Mouse (Mus musculus) MEL (cell line): ENCODE measurements around the gene Aip. TPM values are rescaled to one million over a fixed set of nuclear protein-coding genes. Genes with fewer than 3 reads are reported as not detected.
A peak's percentile ranks its signal among the peaks of the same experiment; 100 is the strongest.

Source experiments
- DNase-seq: peaks from one replicate; pipeline ENCODE4 v3.0.0; 2011; ENCODE audit warnings: low read depth, low spot score
- H3K27ac ChIP-seq: 2 replicates; pipeline ENCODE4 v1.5.1; 2012; ENCODE audit warnings: low read depth, mild to moderate bottlenecking, control low read depth, low read length, moderate library complexity; ENCODE audit not compliant: control insufficient read depth
- H3K27me3 ChIP-seq, 2 experiments: fragments of 150-350 bp in 1 of 2; sonication (generic) in 1 of 2; 2 replicates each; pipeline ENCODE4 v1.6.1; 2012; ENCODE audit warnings: low read length in 2 of 2, mild to moderate bottlenecking in 2 of 2, improper control_type of control experiment in 1 of 2, moderate library complexity in 1 of 2; ENCODE audit not compliant: insufficient read depth in 2 of 2, control insufficient read depth in 1 of 2
- H3K36me3 ChIP-seq, 2 experiments: 2 replicates each; pipeline ENCODE4 v1.6.1; 2012 to 2014; ENCODE audit warnings: low read length in 2 of 2, improper control_type of control experiment in 1 of 2, inconsistent platforms in 1 of 2, mild to moderate bottlenecking in 1 of 2; ENCODE audit not compliant: insufficient read depth in 2 of 2, control insufficient read depth in 1 of 2
- H3K4me1 ChIP-seq, 2 experiments: fragments of 150-350 bp in 1 of 2; sonication (generic) in 1 of 2; 2 replicates each; pipeline ENCODE4 v1.6.1; 2012; ENCODE audit warnings: low read length in 2 of 2, improper control_type of control experiment in 1 of 2, mild to moderate bottlenecking in 1 of 2; ENCODE audit not compliant: insufficient read depth in 2 of 2, control insufficient read depth in 1 of 2
- H3K4me3 ChIP-seq, 2 experiments: fragments of 150-350 bp in 1 of 2; sonication (generic) in 1 of 2; 2 replicates each; pipeline ENCODE4 v1.5.1; 2012; ENCODE audit warnings: low read depth in 2 of 2, low read length in 2 of 2, mild to moderate bottlenecking in 2 of 2, moderate library complexity in 2 of 2, control low read depth in 1 of 2, improper control_type of control experiment in 1 of 2; ENCODE audit not compliant: control insufficient read depth in 1 of 2, insufficient read depth in 1 of 2
- H3K79me2 ChIP-seq: 2 replicates; pipeline ENCODE4 v1.6.1; 2012; ENCODE audit warnings: mild to moderate bottlenecking, low read length, moderate library complexity; ENCODE audit not compliant: control insufficient read depth, poor library complexity, insufficient read depth
- H3K9ac ChIP-seq: 2 replicates; pipeline ENCODE4 v1.6.1; 2012; ENCODE audit warnings: low read depth, mild to moderate bottlenecking, control low read depth, low read length, moderate library complexity; ENCODE audit not compliant: control insufficient read depth, poor library complexity, severe bottlenecking
- H3K9me3 ChIP-seq: fragments of 150-350 bp; sonication (generic); replicated peaks from 2 replicates; pipeline ENCODE4 v1.6.1; 2012; ENCODE audit warnings: mild to moderate bottlenecking, low read length, improper control_type of control experiment, moderate library complexity; ENCODE audit not compliant: insufficient read depth
- BHLHE40 ChIP-seq: IDR thresholded peaks from 2 replicates; pipeline ENCODE4 v1.6.1; 2012; ENCODE audit warnings: low read depth, mild to moderate bottlenecking, inconsistent platforms, low read length, improper control_type of control experiment, borderline replicate concordance
- CHD1 ChIP-seq: IDR thresholded peaks from 2 replicates; pipeline ENCODE4 v1.6.1; 2012; ENCODE audit warnings: low read depth, mild to moderate bottlenecking, inconsistent platforms, low read length, improper control_type of control experiment
- CHD2 ChIP-seq: IDR thresholded peaks from 2 replicates; pipeline ENCODE4 v1.6.1; 2011; ENCODE audit warnings: low read length, improper control_type of control experiment
- E2F4 ChIP-seq: IDR thresholded peaks from 2 replicates; pipeline ENCODE4 v1.6.1; 2011; ENCODE audit warnings: low read depth, low read length, improper control_type of control experiment, borderline replicate concordance
- EP300 ChIP-seq, 2 experiments: IDR thresholded peaks; 2 replicates each; pipeline ENCODE4 v1.6.1; 2011; ENCODE audit warnings: improper control_type of control experiment in 2 of 2, low read length in 2 of 2, low read depth in 1 of 2, mild to moderate bottlenecking in 1 of 2
- ETS1 ChIP-seq: IDR thresholded peaks from 2 replicates; pipeline ENCODE4 v1.6.1; 2012; ENCODE audit warnings: low read depth, mild to moderate bottlenecking, inconsistent platforms, low read length, improper control_type of control experiment, moderate library complexity
- JUND ChIP-seq: IDR thresholded peaks from 2 replicates; pipeline ENCODE4 v1.6.1; 2011; ENCODE audit warnings: low read depth, mild to moderate bottlenecking, improper control_type of control experiment, low read length
- KAT2A ChIP-seq: conservative IDR thresholded peaks from 2 replicates; pipeline ENCODE4 v1.6.1; 2012; ENCODE audit warnings: low read depth, low read length, improper control_type of control experiment, inconsistent platforms
- MAX ChIP-seq: IDR thresholded peaks from 2 replicates; pipeline ENCODE4 v1.6.1; 2011; ENCODE audit warnings: low read length, improper control_type of control experiment
- MAZ ChIP-seq: IDR thresholded peaks from 2 replicates; pipeline ENCODE4 v1.6.1; 2012; ENCODE audit warnings: low read depth, mild to moderate bottlenecking, inconsistent platforms, low read length, improper control_type of control experiment
- MXI1 ChIP-seq: IDR thresholded peaks from 2 replicates; pipeline ENCODE4 v1.6.1; 2011; ENCODE audit warnings: mild to moderate bottlenecking, low read depth, low read length, improper control_type of control experiment
- MYC ChIP-seq: IDR thresholded peaks from 2 replicates; pipeline ENCODE4 v1.6.1; 2011; ENCODE audit warnings: low read depth, mild to moderate bottlenecking, low read length, improper control_type of control experiment, moderate library complexity
- RCOR1 ChIP-seq: IDR thresholded peaks from 2 replicates; pipeline ENCODE4 v1.6.1; 2012; ENCODE audit warnings: low read depth, mild to moderate bottlenecking, inconsistent platforms, low read length, improper control_type of control experiment
- SIN3A ChIP-seq: IDR thresholded peaks from 2 replicates; pipeline ENCODE4 v1.6.1; 2012; ENCODE audit warnings: low read length, improper control_type of control experiment, inconsistent platforms
- TAL1 ChIP-seq: IDR thresholded peaks from 2 replicates; pipeline ENCODE4 v1.6.1; 2012; ENCODE audit warnings: mild to moderate bottlenecking, inconsistent platforms, low read length, moderate library complexity, mixed read lengths
- TBP ChIP-seq: IDR thresholded peaks from 2 replicates; pipeline ENCODE4 v1.8.0; 2011; ENCODE audit warnings: low read depth, low read length, improper control_type of control experiment
- ZC3H11A ChIP-seq: IDR thresholded peaks from 2 replicates; pipeline ENCODE4 v1.6.1; 2012; ENCODE audit warnings: low read depth, mild to moderate bottlenecking, inconsistent platforms, low read length, improper control_type of control experiment
- ZNF384 ChIP-seq: IDR thresholded peaks from 2 replicates; pipeline ENCODE4 v1.6.1; 2012; ENCODE audit warnings: low read depth, mild to moderate bottlenecking, inconsistent platforms, low read length, improper control_type of control experiment
- polyA plus RNA-seq, 2 experiments: library from polyadenylated mRNA; stranded (reverse) in 1 of 2; unstranded in 1 of 2; fragments of >175 nt in 1 of 2; fragments of >200 nt in 1 of 2; gene quantifications; 2 replicates each; pipeline versions ENCODE4 v1.2.1 to v1.2.4; 2012; ENCODE audit warnings: low replicate concordance in 2 of 2, low read depth in 1 of 2; ENCODE audit not compliant: insufficient read length in 2 of 2, insufficient read depth in 1 of 2, missing spikeins in 1 of 2
- total RNA-seq: library from RNA; depleted of rRNA; stranded (reverse); fragments of 300-350 nt; gene quantifications from 2 replicates; pipeline ENCODE4 v1.2.3, GENCODE M21; 2012

The Aip gene
- total and polyA plus RNA-seq, 3 experiments: 37.8 to 101 TPM; not detected in 1

DNA sequence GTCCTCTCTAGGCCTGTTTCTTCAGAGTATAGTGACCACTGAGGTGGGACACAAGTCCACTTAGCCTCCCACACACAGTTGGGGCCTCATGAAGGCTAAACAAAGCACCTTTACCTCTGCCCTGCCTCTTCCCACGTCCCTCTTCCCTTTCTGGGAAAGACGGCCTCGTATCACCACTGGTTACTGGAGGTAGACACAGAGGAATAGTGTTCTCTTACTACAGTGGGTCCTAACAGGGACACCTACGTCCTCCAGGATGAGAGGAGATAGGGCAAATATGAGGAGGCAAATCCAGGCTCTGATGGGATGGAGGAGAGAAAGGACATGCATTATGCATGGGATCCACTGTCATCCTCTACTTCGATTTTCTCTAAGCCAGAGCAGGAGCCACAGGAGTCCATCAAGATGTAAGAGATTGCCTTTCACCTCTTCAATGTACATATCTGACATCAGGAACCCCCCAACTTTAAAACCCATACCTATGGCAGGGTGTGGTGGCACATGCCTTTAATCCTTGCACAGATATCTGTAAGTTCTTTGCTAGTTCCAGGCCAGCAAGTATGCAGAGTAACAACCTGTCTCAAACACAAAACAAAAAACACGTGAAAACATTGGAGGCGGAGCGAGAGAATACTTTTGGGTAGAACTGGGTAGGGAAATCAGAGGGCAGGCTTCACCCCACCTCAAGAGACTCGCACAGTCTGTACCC is 22.3 kb upstream of the Aip start:
- H3K79me2 ChIP-seq: peaks cover 9% of the 10 kb centered on the region
- H3K4me3 ChIP-seq: peak overlapping the region; percentile 49 to 79
- TF ChIP-seq RCOR1: no peak
- no peak for TF ChIP-seq BHLHE40
- TF ChIP-seq MAX: peak; percentile 57; the same call in 1 of the 2 replicates
- no peak for TF ChIP-seq ZC3H11A
- no peak for TF ChIP-seq KAT2A
- no peak for TF ChIP-seq CHD2
- TF ChIP-seq TBP: 0 out of 2 replicates have a peak, but pooled peaks have one; percentile 25
- TF ChIP-seq MXI1: peak; percentile 88
- TF ChIP-seq MAZ: no peak
- peak; percentile 38 for TF ChIP-seq SIN3A
- TF ChIP-seq MYC: 0 out of 2 replicates have a peak, but pooled peaks have one; percentile 46
- peaks cover 5 to 14% of the 10 kb centered on the region in 2 experiments; a peak in 3 of 4 replicates for H3K4me1 ChIP-seq
- peaks cover 0 to 3% of the 10 kb centered on the region in 2 experiments; a peak in 1 of 4 replicates for H3K36me3 ChIP-seq
- peak overlapping the region; percentile 50 for H3K9ac ChIP-seq
- DNase-seq: no peak
- H3K9me3 ChIP-seq: no peaks in the 10 kb centered on the region
- H3K27me3 ChIP-seq: no peaks in the 10 kb centered on the region
- H3K27ac ChIP-seq: no peak overlapping the region

DNA sequence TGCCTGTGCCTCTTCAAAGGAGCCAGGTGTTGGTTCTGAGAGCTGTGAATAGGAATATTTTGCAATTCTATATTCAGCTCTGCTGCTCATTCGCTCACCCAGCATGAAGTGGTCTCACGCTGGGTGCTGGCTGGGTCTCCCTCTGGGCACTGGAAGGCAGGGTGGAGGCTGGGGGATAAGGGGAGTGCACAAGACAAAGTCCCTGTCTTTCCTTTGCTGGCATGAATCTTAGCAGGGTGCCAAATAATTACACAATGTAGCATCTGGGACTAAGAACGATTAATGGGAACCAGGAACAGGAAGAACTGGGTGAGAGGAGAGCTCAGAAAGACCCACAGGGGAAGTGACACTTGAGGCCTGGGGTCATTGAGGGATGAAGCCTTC is 21.4 kb upstream of the Aip start:
- H3K9ac ChIP-seq: no peak overlapping the region
- no peak overlapping the region for H3K27ac ChIP-seq
- peaks cover 0 to 3% of the 10 kb centered on the region in 2 experiments; a peak in 1 of 4 replicates for H3K36me3 ChIP-seq
- H3K4me3 ChIP-seq: no peak overlapping the region
- TF ChIP-seq E2F4 (no peak), TAL1 (no peak), ZNF384 (no peak), BHLHE40 (no peak), EP300 (IDR thresholded peaks at IDR 0.05; ENCODE audit: low read depth in 1 of 2, low read length in 2 of 2) (no peak), ETS1 (no peak), MAX (no peak), CHD1 (no peak), JUND (no peak)
- H3K9me3 ChIP-seq: no peaks in the 10 kb centered on the region
- DNase-seq: no peak
- peaks cover 9% of the 10 kb centered on the region for H3K79me2 ChIP-seq
- no peaks in the 10 kb centered on the region for H3K27me3 ChIP-seq
- H3K4me1 ChIP-seq: peaks cover 5 to 14% of the 10 kb centered on the region in 2 experiments; a peak in 3 of 4 replicates
